In the genomic region with DNA sequence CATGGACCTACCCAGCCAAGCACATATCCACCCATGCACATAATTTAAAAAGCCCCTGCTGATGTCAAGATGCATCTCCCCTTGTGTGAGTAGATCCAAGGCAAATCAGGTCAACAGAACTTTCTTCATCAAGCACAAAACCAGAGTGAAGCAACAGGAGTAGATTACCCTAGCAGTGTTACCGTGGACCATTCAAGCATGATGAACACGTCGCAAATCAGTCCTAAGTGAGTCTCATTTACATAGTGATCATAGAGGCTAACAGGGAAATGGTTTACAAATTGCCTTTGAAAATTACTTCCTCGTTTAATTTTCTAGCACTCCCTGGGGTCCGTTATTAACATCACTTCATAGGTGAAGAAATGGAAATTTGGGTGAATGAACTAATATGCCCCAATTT, we compare ENCODE assay signal across 15 mouse cellular contexts.
"Had no signal": no experiment of that assay in that cellular context is flagged by ENCODE, and none has a peak within 500 bp of the region (broad histone marks: within the 10 kb centered on the region; RNA-seq: fewer than 3 reads in every experiment).

No protein-coding gene starts in this region.

- ATAC-seq: midbrain, embryonic 16.5 days had no signal

- H3K27me3 ChIP-seq: neural tube, embryonic 13.5 days; neural tube, embryonic 15.5 days had no signal

- H3K27ac ChIP-seq: midbrain, embryonic 10.5 days; midbrain, embryonic 12.5 days; neural tube, embryonic 13.5 days; neural tube, embryonic 15.5 days had no signal

- H3K36me3 ChIP-seq: midbrain, embryonic 10.5 days; midbrain, embryonic 12.5 days; neural tube, embryonic 13.5 days; neural tube, embryonic 15.5 days had no signal

- DNase-seq: lung, adult 18-20 months; lung, embryonic 14.5 days; lung, postnatal 10 days; lung, postnatal 4 days; midbrain, embryonic 14.5 days; right cerebral cortex, postnatal 14 days; thymus, adult 18-20 months; thymus, postnatal 14 days; thymus, postnatal 36 days had no signal

- H3K4me2 ChIP-seq: lung, embryonic 14.5 days; midbrain, embryonic 12.5 days; neural tube, embryonic 13.5 days; neural tube, embryonic 15.5 days had no signal

- H3K9me3 ChIP-seq: midbrain, embryonic 10.5 days; midbrain, embryonic 12.5 days; neural tube, embryonic 13.5 days; neural tube, embryonic 15.5 days had no signal

- H3K9ac ChIP-seq: lung, embryonic 14.5 days; midbrain, embryonic 12.5 days; neural tube, embryonic 13.5 days; neural tube, embryonic 15.5 days had no signal

- H3K4me3 ChIP-seq: midbrain, embryonic 10.5 days; midbrain, embryonic 12.5 days; myocyte; neural tube, embryonic 13.5 days; neural tube, embryonic 15.5 days had no signal
